Mouse (Mus musculus) gastrocnemius, postnatal 4 days (tissue): ENCODE measurements at regions not wholly inside any gene's neighbourhood (a gene's known extent, or its start where the extent isn't known, plus 50 kb on each side); places are given as distances from the start of the nearest gene placed in this dataset.

ENCODE experiments used
- DNase-seq, 2 experiments: peaks; one replicate each; pipeline ENCODE4 v3.0.0; 2021 to 2022; ENCODE audit warnings: low spot score in 2 of 2, mixed read lengths in 2 of 2

GRCm38 (mm10) chr2:128468323-128468722 lies 122.7 kb upstream of the Spdye4c start:
- no peak for DNase-seq

DNA sequence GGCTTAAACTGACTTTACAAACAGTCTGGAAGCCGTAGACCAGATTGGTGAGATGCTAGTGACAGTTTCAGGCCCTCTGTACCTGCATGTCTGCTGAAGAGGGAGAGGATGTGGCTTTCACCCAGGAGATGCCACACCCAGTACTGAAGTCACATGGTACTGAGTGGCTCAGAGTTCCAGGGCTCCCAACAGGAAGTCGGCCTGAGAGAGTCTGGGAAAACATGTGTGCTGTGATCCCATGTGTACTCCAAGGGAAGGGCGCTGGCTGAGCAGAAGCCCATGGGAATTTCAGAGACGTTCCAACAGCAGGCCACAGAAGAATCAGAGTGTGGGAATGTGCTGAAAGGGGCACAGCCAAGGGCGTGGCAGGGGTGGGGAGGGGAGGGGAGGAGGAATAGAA lies 120.7 kb upstream of the Spdye4c start:
- DNase-seq = no peak

DNA sequence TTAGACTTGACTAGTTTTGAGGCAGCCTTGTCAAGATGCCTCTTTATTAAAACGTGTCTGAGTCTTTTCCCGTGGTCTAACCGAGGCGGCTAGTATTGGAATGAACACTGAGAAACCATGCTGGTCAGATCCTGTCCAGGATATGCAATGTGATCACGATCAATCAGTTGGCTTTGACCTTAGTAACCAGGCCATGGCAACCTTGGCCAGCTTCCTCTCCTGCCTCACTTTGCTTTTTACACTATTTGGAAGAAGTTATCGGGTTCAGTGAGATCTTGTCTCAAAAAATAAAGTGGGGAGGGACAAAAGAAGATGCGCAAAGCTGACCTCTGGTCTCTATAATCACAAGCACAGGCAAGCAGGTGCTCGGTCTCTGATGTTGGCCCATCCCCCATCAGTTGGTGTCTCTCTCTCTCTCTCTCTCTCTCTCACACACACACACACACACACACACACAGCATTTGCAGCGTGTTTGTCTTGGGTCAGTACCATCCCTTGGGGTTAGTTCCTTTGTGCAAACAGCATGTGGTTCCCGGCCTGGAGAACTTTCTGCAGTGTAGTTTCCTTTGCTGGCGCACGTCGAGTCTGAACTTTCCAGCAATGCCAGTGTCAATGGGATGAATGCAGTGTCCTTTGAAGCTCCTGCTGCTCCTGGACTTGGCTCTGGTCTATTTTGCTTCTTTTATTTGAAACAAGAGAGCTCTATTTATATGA lies 117.6 kb upstream of the Spdye4c start:
- no peak for DNase-seq

DNA sequence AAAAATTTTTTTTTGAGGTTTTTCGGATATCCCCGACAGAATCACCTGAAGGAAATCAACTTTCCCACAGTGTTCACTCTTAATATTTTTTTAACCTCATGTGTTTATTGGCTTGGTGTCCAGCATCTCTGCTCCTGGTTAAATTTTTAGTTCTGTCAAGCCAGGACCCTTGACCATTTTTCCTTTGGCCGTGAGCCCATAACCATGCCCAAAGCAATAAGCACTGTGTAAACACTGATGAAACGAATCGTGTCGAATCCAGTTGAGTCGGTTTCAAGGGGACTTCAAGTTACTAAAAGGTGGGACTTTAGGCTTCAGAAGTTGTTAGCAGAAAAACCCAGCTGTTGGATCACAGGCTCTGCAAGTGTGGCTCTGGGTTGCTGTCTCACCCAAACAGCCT lies 117.0 kb upstream of the Spdye4c start:
- DNase-seq = no peak

GRCm38 (mm10) chr2:128477242-128477641 lies 113.8 kb upstream of the Spdye4c start:
- no peak for DNase-seq

- no peak for DNase-seq
Observed at GRCm38 (mm10) chr2:128491217-128491877, 99.7 kb upstream of the Spdye4c start.

DNA sequence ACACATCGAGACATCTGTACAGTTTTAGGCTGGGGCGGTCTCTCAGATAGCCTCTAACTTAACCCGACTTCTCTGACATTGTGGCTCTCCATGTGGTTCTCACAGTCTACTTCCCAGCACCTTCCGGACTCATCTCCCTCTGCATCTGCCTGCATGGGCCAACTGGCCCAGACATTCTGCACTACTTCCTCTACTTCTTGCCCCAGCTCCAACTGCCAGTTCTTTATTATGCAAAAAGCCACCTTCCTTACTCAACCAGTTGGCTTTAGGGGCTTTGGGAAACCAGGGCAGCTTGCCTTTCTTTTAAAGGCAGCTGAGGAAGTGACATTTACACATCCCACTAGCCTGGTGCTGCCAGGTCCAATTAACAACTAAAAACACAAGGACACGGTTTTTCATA lies 97.1 kb upstream of the Spdye4c start:
- no peak for DNase-seq

GRCm38 (mm10) chr2:128497891-128498290 lies 93.1 kb upstream of the Spdye4c start:
- DNase-seq = no peak

GRCm38 (mm10) chr2:128498611-128499010 lies 92.4 kb upstream of the Spdye4c start:
- no peak for DNase-seq

- DNase-seq = no peak
Observed at GRCm38 (mm10) chr2:128499575-128500184, 91.3 kb upstream of the Spdye4c start.

DNA sequence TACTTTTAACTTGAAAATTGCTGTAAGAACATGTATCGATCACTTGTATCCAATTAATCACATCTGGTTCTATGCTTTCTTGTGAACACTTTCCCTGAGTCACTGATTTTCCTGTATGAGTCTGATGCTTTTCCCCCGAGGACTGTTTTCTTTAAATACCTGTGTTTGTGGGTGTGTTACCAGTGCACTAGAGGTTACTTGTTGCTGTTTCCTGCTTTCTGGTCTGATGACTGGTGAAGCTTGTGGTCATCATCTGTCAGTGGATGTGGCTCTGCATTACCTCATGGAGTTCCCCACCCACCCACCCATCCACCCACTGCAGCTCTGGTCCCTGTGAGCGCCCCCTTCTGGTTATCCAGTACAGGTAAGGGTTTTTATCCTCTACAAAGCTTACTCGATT lies 88.3 kb upstream of the Spdye4c start:
- DNase-seq = no peak

DNA sequence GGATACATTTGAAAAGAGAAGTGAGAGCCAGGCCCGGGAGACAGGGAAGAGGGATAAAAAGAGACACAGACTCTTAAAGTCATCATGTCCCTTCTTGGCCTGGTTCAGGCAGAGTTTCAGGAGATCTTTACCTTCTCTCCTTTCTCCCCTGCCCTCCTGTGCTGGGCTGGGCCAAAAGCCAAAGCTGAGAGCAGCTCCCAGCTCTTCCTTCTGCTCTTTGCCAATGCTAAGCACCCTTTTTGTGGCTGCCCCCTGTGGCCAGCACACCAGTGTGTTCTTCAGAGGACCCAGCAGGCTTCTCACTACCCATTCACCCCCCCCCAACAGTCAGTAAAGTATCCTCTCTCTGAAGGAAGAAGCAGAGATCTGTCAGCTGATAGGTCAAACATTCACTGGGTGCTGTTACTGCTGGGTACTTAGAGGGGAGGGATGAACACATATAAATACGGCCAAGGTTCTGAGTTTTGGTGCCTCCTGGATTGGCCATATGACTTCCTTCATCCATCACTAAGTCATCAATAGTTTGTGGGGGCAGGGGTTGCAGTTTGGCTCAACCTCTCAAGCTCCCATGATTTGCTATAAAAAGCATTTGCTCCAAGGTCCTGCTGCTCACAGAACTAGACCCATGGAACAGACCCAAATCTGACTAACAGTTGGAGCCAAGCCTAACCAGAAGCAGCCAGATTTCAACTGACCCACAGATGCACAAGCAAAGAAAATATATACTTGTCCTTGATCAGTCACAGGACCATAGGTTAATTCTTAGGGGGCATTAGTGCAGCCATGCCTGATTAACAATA lies 87.7 kb upstream of the Spdye4c start:
- no peak for DNase-seq

GRCm38 (mm10) chr2:128507591-128508243 lies 83.3 kb upstream of the Spdye4c start:
- no peak for DNase-seq

DNA sequence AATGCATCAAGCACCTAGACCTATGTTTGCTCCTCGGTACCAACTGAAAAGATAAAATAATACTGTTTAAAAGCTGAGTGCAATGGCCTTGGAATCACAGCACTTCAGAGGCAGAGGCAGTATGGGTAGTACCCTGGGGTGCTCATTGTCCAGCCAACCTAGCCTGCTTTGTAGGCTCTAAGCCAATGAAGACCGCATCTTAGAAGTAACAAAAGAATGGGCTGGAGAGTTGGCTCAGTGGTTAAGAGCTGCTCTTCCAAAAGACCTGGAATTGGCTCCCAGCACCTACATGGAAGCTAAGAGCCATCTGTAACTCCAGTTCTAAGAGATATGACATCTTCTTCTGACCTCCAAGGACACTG lies 82.8 kb upstream of the Spdye4c start:
- DNase-seq = no peak

GRCm38 (mm10) chr2:128511291-128511690 lies 79.7 kb upstream of the Spdye4c start:
- DNase-seq = no peak

DNA sequence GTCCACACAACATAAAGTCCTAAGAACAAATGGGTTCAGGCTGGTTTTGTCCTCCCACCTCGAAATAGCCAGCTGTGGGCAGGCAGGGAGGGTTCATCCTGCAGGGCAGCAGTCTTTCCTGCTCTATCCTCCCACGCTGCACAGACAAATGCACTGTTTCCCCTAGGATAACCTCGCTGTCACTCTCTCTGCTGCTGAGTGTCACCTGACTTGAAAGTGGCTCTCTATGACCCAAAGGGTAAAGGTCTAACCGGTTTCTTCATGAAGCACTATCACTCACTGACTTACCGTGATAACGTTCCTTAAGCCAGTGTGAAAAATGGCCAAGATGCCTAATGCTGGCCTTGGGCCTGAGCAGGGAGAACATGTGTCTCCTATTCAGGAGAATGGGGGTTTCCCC lies 78.2 kb upstream of the Spdye4c start:
- no peak for DNase-seq

DNA sequence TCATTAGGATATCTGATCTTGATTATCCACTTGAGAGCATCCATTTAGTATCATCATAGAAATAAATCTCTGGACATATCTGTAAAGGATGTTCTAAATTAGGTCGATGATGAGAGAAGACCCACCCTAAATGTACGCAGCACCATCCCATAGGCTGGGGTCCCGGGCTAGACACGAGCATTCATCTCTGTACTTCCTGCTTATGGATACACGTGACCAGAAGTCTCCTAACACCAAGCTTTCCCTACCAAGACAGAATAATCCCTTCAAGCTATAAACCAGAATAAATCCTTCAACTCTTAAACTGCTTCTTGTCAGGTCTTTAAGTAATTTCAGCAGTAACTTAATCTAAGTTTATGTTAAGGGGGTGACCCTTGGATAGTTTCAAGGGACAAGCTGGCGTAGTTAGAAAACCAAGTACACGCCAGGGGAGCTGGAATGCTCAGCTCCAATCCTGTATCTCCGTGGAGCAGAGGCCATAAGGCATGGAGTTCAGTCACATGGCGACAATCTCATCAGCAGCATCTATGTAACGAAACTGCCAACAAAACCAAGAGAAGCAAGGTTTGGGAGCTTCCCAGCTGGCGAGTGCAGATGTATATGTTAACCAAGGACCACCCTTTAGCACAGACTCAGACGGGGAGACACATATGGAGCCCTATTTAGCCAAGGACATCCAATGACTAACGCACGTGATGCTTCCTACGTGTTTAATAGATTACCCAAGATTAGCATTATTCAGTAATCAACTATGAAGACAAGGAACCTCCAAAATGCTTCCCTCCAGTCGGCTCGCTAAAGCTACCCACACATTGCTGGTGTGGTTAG lies 76.3 kb upstream of the Spdye4c start:
- no peak for DNase-seq

DNA sequence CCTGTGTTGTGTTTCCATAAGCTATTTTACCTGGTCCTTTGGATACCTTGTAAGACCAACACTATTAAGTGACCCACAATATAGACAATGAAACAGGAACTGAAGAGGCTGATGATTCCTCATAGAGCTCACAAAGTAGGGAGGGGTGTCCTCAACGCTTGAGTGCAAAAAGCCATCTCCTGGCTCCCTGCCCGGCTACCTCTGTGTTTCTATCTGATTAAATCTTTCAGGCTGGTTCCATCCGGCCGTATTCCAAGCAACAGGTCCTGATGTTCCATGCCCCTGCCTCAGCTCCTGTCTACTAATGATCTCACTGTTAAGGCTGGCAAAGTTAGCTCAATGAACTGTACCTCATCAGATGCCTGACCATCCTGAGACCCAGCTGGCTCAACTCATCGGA lies 75.3 kb upstream of the Spdye4c start:
- DNase-seq = no peak

- DNase-seq = no peak
Observed at GRCm38 (mm10) chr2:128516694-128517093, 74.3 kb upstream of the Spdye4c start.

DNA sequence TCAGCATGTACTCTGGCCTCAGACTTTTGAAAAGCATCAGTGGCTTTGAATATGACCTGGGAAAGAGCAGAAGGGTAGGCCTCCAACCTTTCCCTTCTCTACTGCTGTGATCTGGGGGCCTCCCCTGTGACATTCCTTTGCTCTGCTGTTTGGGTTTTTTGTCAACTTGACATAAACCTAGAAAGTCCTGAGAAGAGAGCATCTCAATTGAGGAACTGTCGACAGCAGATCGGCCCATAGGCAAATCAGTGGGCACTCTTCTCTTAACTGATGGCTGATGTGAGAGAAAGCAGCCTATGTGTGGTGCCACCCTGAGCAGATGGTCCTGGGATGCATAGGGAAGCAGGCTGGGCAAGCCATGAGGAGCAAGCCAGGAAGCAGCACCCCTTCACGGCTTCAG lies 72.9 kb upstream of the Spdye4c start:
- no peak for DNase-seq
